Mouse (Mus musculus) limb, embryonic 15.5 days (tissue): Measurements from ENCODE around the gene Il27ra. TPM values are rescaled to one million over a fixed set of nuclear protein-coding genes. Genes with fewer than 3 reads are reported as not detected.
A peak's percentile ranks its signal among the peaks of the same experiment; 100 is the strongest.
"Not testable (repeated sequence)": the region's sequence is repeated elsewhere in the genome, so short reads cannot be mapped to it uniquely, and the experiment has no call there.

Source experiments
- ATAC-seq: fragments of 200-750 bp; cut with Nextera tagmentation; 2 replicates; pipeline ENCODE4 v1.8.0; 2017; ENCODE audit warnings: low read depth, moderate TSS enrichment; ENCODE audit not compliant: insufficient number of reproducible peaks, low FRiP score, low TSS enrichment
- H3K27ac ChIP-seq: fragments of 300-500 bp; sonication (generic); 2 replicates; pipeline ENCODE4 v1.5.1; 2015; ENCODE audit warnings: moderate library complexity, mild to moderate bottlenecking, inconsistent platforms
- H3K27me3 ChIP-seq: fragments of 300-500 bp; sonication (generic); 2 replicates; pipeline ENCODE4 v1.6.1; 2015; ENCODE audit warnings: inconsistent platforms
- H3K36me3 ChIP-seq: fragments of 300-500 bp; sonication (generic); 2 replicates; pipeline ENCODE4 v1.6.1; 2015; ENCODE audit warnings: inconsistent platforms
- H3K4me1 ChIP-seq: fragments of 300-500 bp; sonication (generic); 2 replicates; pipeline ENCODE4 v1.6.1; 2015; ENCODE audit warnings: inconsistent platforms
- H3K4me2 ChIP-seq: fragments of 300-500 bp; sonication (generic); 2 replicates; pipeline ENCODE4 v1.6.1; 2015; ENCODE audit warnings: mild to moderate bottlenecking, inconsistent platforms
- H3K4me3 ChIP-seq: fragments of 300-500 bp; sonication (generic); 2 replicates; pipeline ENCODE4 v1.5.1; 2015; ENCODE audit warnings: mild to moderate bottlenecking, inconsistent platforms
- H3K9ac ChIP-seq: fragments of 300-500 bp; sonication (generic); 2 replicates; pipeline ENCODE4 v1.6.1; 2015; ENCODE audit warnings: inconsistent platforms
- H3K9me3 ChIP-seq: fragments of 300-500 bp; sonication (generic); 2 replicates; pipeline ENCODE4 v1.6.1; 2016; ENCODE audit warnings: inconsistent platforms
- WGBS: fragments of 180-500 bp; shearing (Covaris S2); methylation state at CpG from one replicate; pipeline ENCODE4 v1.1.7; 2015; 5-methylcytosine and 5-hydroxymethylcytosine counted together
- polyA plus RNA-seq: library from polyadenylated mRNA; unstranded; fragments of >200 nt; fragmentation: Nextera tagmentation; extraction: Ambion mirVana; gene quantifications from 2 replicates; pipeline ENCODE4 v1.2.1, GENCODE M21; 2015

The Il27ra gene
- polyA plus RNA-seq, 1 experiment from 2014 or later, result 2.2 TPM

- no peak for ATAC-seq
- Histone ChIP-seq H3K27me3 (peaks cover 44% of the 10 kb centered on the region), H3K4me1 (peaks cover 34% of the 10 kb centered on the region), H3K4me3 (peak within 1 kb of the TSS; percentile 53), H3K4me2 (peak within 1 kb of the TSS; percentile 99), H3K9ac (peak within 1 kb of the TSS; percentile 31), H3K27ac (no peak within 1 kb of the TSS), H3K9me3 (no peaks in the 10 kb centered on the region), H3K36me3 (no peaks in the 10 kb centered on the region)
- 1% methylated on average over 45 of the region's 45 CpGs for WGBS
Observed at GRCm38 (mm10) chr8:84011705-84012498, 30.5 kb downstream of the Il27ra start, which contains the start of gene 2210011C24Rik. TSS of gene 2210011C24Rik (minus strand) at chr8:84012171.

GRCm38 (mm10) chr8:84010625-84011611 lies 31.5 kb downstream of the Il27ra start:
- H3K27me3 ChIP-seq, result peaks cover 44% of the 10 kb centered on the region
- no peaks in the 10 kb centered on the region for H3K9me3 ChIP-seq
- 2% methylated on average over 83 of the region's 83 CpGs for WGBS
- peak overlapping the region; percentile 53 for H3K4me3 ChIP-seq
- H3K4me2 ChIP-seq, result peak overlapping the region; percentile 99
- H3K9ac ChIP-seq, result peak overlapping the region; percentile 31
- H3K27ac ChIP-seq, result no peak overlapping the region
- peaks cover 34% of the 10 kb centered on the region for H3K4me1 ChIP-seq
- H3K36me3 ChIP-seq, result no peaks in the 10 kb centered on the region
- ATAC-seq, result 0 out of 2 replicates have a peak, but pooled peaks have one; percentile 45

- H3K4me3 ChIP-seq, result no peak overlapping the region
- no peak overlapping the region; the same call in 1 of the 2 replicates for H3K4me2 ChIP-seq
- H3K36me3 ChIP-seq, result no peaks in the 10 kb centered on the region
- 1% methylated on average over 11 of the region's 11 CpGs for WGBS
- H3K4me1 ChIP-seq, result peaks cover 38% of the 10 kb centered on the region
- ATAC-seq, result no peak
- H3K9me3 ChIP-seq, result no peaks in the 10 kb centered on the region
- peaks cover 44% of the 10 kb centered on the region for H3K27me3 ChIP-seq
- no peak overlapping the region for H3K9ac ChIP-seq
- H3K27ac ChIP-seq, result no peak overlapping the region
Observed at GRCm38 (mm10) chr8:84009876-84010275, 32.5 kb downstream of the Il27ra start.

- Histone ChIP-seq H3K27ac (no peak overlapping the region), H3K4me2 (no peak overlapping the region), H3K27me3 (peaks cover 35% of the 10 kb centered on the region), H3K9me3 (no peaks in the 10 kb centered on the region), H3K4me1 (peaks cover 48% of the 10 kb centered on the region), H3K9ac (no peak overlapping the region), H3K4me3 (no peak overlapping the region), H3K36me3 (no peaks in the 10 kb centered on the region)
- no peak for ATAC-seq
- 33% methylated on average over 7 of the region's 7 CpGs for WGBS
Observed at GRCm38 (mm10) chr8:84008362-84008761, 34.0 kb downstream of the Il27ra start.

- 98% methylated on average over 7 of the region's 7 CpGs for WGBS
- ATAC-seq, H3K9ac ChIP-seq, H3K9me3 ChIP-seq, H3K4me3 ChIP-seq, H3K27ac ChIP-seq, H3K4me2 ChIP-seq, H3K27me3 ChIP-seq: not testable (repeated sequence)
- H3K36me3 ChIP-seq, result peaks cover 17% of the 10 kb centered on the region
- H3K4me1 ChIP-seq, result peaks cover 40% of the 10 kb centered on the region
Observed at GRCm38 (mm10) chr8:84005502-84005901, 36.9 kb downstream of the Il27ra start.

DNA sequence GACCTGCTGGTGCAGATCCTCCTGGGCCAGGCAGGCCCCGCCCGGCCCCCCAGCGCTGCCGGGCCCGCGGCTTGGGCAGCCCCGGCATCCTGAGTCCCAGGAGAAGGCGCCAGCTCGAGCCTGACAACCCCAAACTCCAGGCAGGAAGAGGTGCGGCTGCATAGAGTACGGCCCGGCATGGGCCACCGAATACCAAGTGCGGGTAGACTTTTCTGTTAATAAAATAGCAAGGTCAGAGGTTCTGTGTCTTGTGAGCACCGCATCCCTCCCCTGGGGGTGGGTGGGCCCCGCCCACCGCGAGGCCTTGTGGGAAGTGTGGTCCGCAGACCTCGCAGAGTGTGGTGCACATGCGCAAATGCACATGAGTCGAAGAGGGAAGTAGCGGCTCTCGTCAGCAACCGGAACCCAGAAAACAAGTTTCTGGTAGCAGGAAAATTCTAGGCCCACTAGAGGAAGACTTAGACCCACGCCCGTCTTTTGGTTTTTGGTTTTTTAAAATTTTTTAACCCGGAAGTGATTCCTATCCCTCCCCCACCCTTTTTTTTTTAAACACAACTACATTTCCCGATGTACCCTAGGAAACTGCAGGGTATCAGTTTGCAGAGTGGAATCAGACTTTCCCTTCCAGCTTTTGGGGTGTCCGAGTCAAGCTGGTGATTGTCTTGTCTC lies 37.7 kb downstream of the Il27ra start:
- Histone ChIP-seq H3K27ac (peak overlapping the region; percentile 89), H3K27me3 (no peaks in the 10 kb centered on the region), H3K4me1 (peaks cover 34% of the 10 kb centered on the region), H3K9me3 (no peaks in the 10 kb centered on the region), H3K4me3 (peak overlapping the region; percentile 61), H3K9ac (peak overlapping the region; percentile 44), H3K36me3 (peaks cover 25% of the 10 kb centered on the region), H3K4me2 (peak overlapping the region; percentile 93)
- peak; percentile 81 for ATAC-seq
- WGBS, result 1% methylated on average over 30 of the region's 30 CpGs

DNA sequence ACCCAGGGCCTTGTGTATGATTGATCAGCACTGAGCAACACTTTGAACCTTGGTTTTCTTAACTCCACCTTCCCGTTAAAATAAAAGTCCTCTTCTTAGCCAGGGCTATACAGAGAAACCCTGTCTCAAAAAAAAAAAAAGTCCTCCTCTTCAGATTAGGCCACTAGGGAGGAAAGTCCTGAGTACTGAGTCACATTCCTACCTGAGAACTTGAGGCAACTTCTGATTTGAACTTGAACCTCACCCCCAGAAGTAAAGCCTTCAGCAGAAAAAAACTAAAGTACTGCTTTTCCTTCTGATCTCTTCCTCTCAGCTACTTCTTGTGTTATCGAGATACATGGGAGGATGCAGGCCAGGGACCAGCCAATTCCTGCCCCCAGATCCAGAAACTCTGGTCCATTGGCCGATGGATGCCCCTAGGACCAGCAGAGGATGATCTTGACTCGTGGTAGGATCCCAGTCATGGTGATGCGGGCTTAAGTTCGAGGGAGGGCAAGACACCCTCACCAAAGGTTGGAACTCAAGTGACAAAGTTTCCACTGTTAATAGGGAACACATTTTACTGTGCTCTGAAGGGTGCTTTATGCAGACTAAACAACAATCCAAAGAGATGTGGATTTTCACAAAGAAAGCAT lies 38.7 kb downstream of the Il27ra start:
- 71% methylated on average over 6 of the region's 6 CpGs for WGBS
- Histone ChIP-seq H3K4me2 (peak overlapping the region; percentile 93), H3K9ac (no peak overlapping the region), H3K4me3 (peak overlapping the region; percentile 61), H3K27me3 (no peaks in the 10 kb centered on the region), H3K36me3 (peaks cover 31% of the 10 kb centered on the region), H3K4me1 (peaks cover 41% of the 10 kb centered on the region), H3K9me3 (no peaks in the 10 kb centered on the region), H3K27ac (peak overlapping the region; percentile 89; the same call in 1 of the 2 replicates)
- no peak for ATAC-seq

DNA sequence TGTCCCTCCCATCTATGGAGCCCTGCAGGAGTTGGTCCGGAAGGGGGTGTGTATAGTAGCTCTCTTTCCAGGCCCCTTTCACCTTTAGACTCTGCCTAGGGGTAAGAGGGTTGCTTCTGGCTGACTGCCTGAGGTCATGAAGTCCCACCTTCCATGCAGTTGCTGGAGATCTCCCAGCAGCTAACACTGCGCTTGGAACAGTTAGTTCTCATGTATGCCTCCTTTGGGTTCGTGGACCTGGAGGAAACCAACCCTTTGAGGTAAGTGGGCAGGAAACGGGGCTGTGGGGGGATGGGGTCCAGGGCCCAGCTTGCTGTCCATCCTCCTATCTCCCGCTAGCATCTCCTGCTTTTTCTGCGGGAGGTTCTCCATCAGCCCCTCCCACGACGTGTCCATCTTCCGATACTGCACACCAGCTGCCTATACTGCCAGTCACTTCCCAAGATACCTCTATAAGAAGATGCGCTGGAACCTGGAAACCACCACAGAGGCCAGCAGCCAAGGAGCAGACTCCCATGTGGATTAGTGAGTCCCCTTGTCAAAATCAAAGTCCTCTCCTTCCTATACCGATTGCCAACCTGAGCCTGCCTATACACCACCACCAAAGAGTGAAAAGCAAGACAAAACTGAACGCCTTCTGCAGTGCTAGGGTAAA lies 39.3 kb downstream of the Il27ra start:
- no peak overlapping the region for H3K4me2 ChIP-seq
- no peaks in the 10 kb centered on the region for H3K27me3 ChIP-seq
- H3K27ac ChIP-seq, result no peak overlapping the region
- H3K4me3 ChIP-seq, result no peak overlapping the region
- ATAC-seq, result no peak
- peaks cover 42% of the 10 kb centered on the region for H3K4me1 ChIP-seq
- H3K9ac ChIP-seq, result no peak overlapping the region
- 67% methylated on average over 12 of the region's 12 CpGs for WGBS
- H3K36me3 ChIP-seq, result peaks cover 31% of the 10 kb centered on the region
- H3K9me3 ChIP-seq, result no peaks in the 10 kb centered on the region

- Histone ChIP-seq H3K27me3 (no peaks in the 10 kb centered on the region), H3K9ac (no peak within 1 kb of the TSS), H3K36me3 (peaks cover 31% of the 10 kb centered on the region), H3K4me3 (no peak within 1 kb of the TSS), H3K9me3 (no peaks in the 10 kb centered on the region), H3K4me2 (0 out of 2 replicates have a peak within 1 kb of the TSS, but pooled peaks have one; percentile 14), H3K27ac (no peak within 1 kb of the TSS), H3K4me1 (peaks cover 45% of the 10 kb centered on the region)
- WGBS, result 39% methylated on average over 59 of the region's 61 CpGs
- ATAC-seq, result no peak
Observed at GRCm38 (mm10) chr8:84001281-84002000, 40.9 kb downstream of the Il27ra start, which contains the start of gene 1700067K01Rik. TSS of gene 1700067K01Rik (plus strand) at chr8:84001502.

DNA sequence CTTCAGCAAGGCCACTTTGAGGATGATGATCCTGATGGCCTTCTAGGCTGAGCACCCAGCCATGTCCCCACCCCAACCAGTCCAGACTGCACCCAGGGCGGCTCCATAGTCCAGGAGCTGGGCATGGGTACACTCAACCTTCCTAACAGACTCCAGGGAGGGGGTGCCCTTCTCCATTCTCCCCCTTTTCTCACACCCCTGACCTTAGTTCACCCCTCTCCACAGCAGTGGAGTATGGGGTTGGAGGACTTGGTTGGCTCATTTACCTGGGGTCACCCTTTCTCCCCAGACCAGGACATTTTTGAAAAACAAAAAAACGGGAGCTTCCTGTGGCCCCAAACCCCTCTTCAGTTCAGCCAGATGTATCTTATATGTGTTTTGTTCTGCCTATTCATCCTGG lies 42.6 kb downstream of the Il27ra start:
- WGBS, result 96% methylated on average over 2 of the region's 2 CpGs
- no peak for ATAC-seq
- H3K4me3 ChIP-seq, result no peak overlapping the region
- H3K36me3 ChIP-seq, result peaks cover 34% of the 10 kb centered on the region
- H3K9ac ChIP-seq, result no peak overlapping the region
- no peaks in the 10 kb centered on the region for H3K9me3 ChIP-seq
- H3K27me3 ChIP-seq, result no peaks in the 10 kb centered on the region
- H3K27ac ChIP-seq, result no peak overlapping the region
- H3K4me2 ChIP-seq, result 0 out of 2 replicates have a peak overlapping the region, but pooled peaks have one; percentile 14
- H3K4me1 ChIP-seq, result peaks cover 52% of the 10 kb centered on the region
